Mouse (Mus musculus) midbrain, embryonic 12.5 days (tissue): ENCODE data around the gene Ppp1r1b. TPM values are rescaled to one million over a fixed set of nuclear protein-coding genes. Genes with fewer than 3 reads are reported as not detected.

Experiments used
- ATAC-seq: fragments of 200-750 bp; cut with Nextera tagmentation; 2 replicates; pipeline ENCODE4 v1.8.0; 2017; ENCODE audit warnings: low read depth, moderate TSS enrichment, moderate library complexity; ENCODE audit not compliant: low FRiP score
- H3K27ac ChIP-seq: fragments of 300-500 bp; sonication (generic); replicated peaks from 2 replicates; pipeline ENCODE4 v1.5.1; 2016; ENCODE audit warnings: mild to moderate bottlenecking
- H3K27me3 ChIP-seq: fragments of 300-500 bp; sonication (generic); 2 replicates; pipeline ENCODE4 v1.6.1; 2016; ENCODE audit warnings: mild to moderate bottlenecking
- H3K36me3 ChIP-seq: fragments of 300-500 bp; sonication (generic); 2 replicates; pipeline ENCODE4 v1.6.1; 2016
- H3K4me1 ChIP-seq: fragments of 300-500 bp; sonication (generic); 2 replicates; pipeline ENCODE4 v1.6.1; 2016
- H3K4me2 ChIP-seq: fragments of 300-500 bp; sonication (generic); replicated peaks from 2 replicates; pipeline ENCODE4 v1.6.1; 2016; ENCODE audit warnings: mild to moderate bottlenecking, moderate library complexity
- H3K4me3 ChIP-seq: fragments of 300-500 bp; sonication (generic); 2 replicates; pipeline ENCODE4 v1.5.1; 2016; ENCODE audit warnings: mild to moderate bottlenecking
- H3K9ac ChIP-seq: fragments of 300-500 bp; sonication (generic); replicated peaks from 2 replicates; pipeline ENCODE4 v1.6.1; 2016; ENCODE audit warnings: mild to moderate bottlenecking, moderate library complexity
- H3K9me3 ChIP-seq: fragments of 300-500 bp; sonication (generic); 2 replicates; pipeline ENCODE4 v1.6.1; 2016; ENCODE audit warnings: mild to moderate bottlenecking
- WGBS: fragments of 180-500 bp; shearing (Covaris S2); methylation state at CpG from one replicate; pipeline ENCODE4 v1.1.7; 2016; 5-methylcytosine and 5-hydroxymethylcytosine counted together
- polyA plus RNA-seq: library from polyadenylated mRNA; unstranded; fragments of >200 nt; fragmentation: Nextera tagmentation; extraction: Ambion mirVana; gene quantifications from 2 replicates; pipeline ENCODE4 v1.2.1, GENCODE M21; 2016

Ppp1r1b gene
- polyA plus RNA-seq = 1.2 and 1.4 TPM in 2 replicates

GRCm38 (mm10) chr11:98348083-98348961, at the start of gene Ppp1r1b:
Gene Ppp1r1b, plus strand, starts transcription at chr11:98348404.
- peaks cover 20% of the 10 kb centered on the region for H3K4me1 ChIP-seq
- H3K36me3 ChIP-seq = no peaks in the 10 kb centered on the region
- H3K9ac ChIP-seq = peak within 1 kb of the TSS; percentile 62
- H3K4me2 ChIP-seq = peak within 1 kb of the TSS; percentile 95
- H3K4me3 ChIP-seq = peak within 1 kb of the TSS; percentile 51
- peak; percentile 54; the same call in 1 of the 2 replicates for ATAC-seq
- under 1% methylated on average over 55 of the region's 55 CpGs for WGBS
- peaks cover 97% of the 10 kb centered on the region for H3K27me3 ChIP-seq
- no peaks in the 10 kb centered on the region for H3K9me3 ChIP-seq
- no peak within 1 kb of the TSS for H3K27ac ChIP-seq

- Histone ChIP-seq H3K9me3 (no peaks in the 10 kb centered on the region), H3K4me3 (no peak overlapping the region), H3K4me2 (peak overlapping the region; percentile 25), H3K9ac (no peak overlapping the region), H3K27ac (no peak overlapping the region), H3K27me3 (peaks cover 55% of the 10 kb centered on the region), H3K36me3 (no peaks in the 10 kb centered on the region), H3K4me1 (peaks cover 40% of the 10 kb centered on the region)
- 4% methylated on average over 10 of the region's 10 CpGs for WGBS
- ATAC-seq = no peak
These were observed 49.6 kb upstream of the Ppp1r1b start for GRCm38 (mm10) chr11:98298484-98299205.

- no peaks in the 10 kb centered on the region for H3K36me3 ChIP-seq
- peaks cover 94% of the 10 kb centered on the region for H3K27me3 ChIP-seq
- no peak overlapping the region for H3K4me3 ChIP-seq
- 0 out of 2 replicates have a peak, but pooled peaks cover 3% of the 10 kb centered on the region for H3K4me1 ChIP-seq
- WGBS = 2% methylated on average over 26 of the region's 26 CpGs
- H3K9ac ChIP-seq = no peak overlapping the region
- no peaks in the 10 kb centered on the region for H3K9me3 ChIP-seq
- no peak overlapping the region for H3K27ac ChIP-seq
- peak overlapping the region; percentile 17; the same call in 1 of the 2 replicates for H3K4me2 ChIP-seq
- no peak for ATAC-seq
These were observed 34.3 kb upstream of the Ppp1r1b start for GRCm38 (mm10) chr11:98313790-98314323.

GRCm38 (mm10) chr11:98317479-98317878, 30.7 kb upstream of the Ppp1r1b start:
- ATAC-seq = no peak
- Histone ChIP-seq H3K9me3 (no peaks in the 10 kb centered on the region), H3K36me3 (no peaks in the 10 kb centered on the region), H3K9ac (no peak overlapping the region), H3K27ac (no peak overlapping the region), H3K4me3 (no peak overlapping the region), H3K27me3 (peaks cover 98% of the 10 kb centered on the region), H3K4me1 (0 out of 2 replicates have a peak, but pooled peaks cover 7% of the 10 kb centered on the region), H3K4me2 (no peak overlapping the region)
- 3% methylated on average over 7 of the region's 7 CpGs for WGBS

- no peak for ATAC-seq
- no peak overlapping the region for H3K27ac ChIP-seq
- H3K9me3 ChIP-seq = no peaks in the 10 kb centered on the region
- no peaks in the 10 kb centered on the region for H3K36me3 ChIP-seq
- 0 out of 2 replicates have a peak, but pooled peaks cover 7% of the 10 kb centered on the region for H3K4me1 ChIP-seq
- H3K9ac ChIP-seq = no peak overlapping the region
- H3K4me3 ChIP-seq = no peak overlapping the region
- no peak overlapping the region for H3K4me2 ChIP-seq
- H3K27me3 ChIP-seq = peaks cover 100% of the 10 kb centered on the region
- WGBS = 2% methylated on average over 14 of the region's 14 CpGs
These were observed 29.6 kb upstream of the Ppp1r1b start for GRCm38 (mm10) chr11:98318421-98319116.

GRCm38 (mm10) chr11:98319120-98319519, 29.1 kb upstream of the Ppp1r1b start:
- ATAC-seq = no peak
- no peak overlapping the region for H3K27ac ChIP-seq

GRCm38 (mm10) chr11:98319544-98319943, 28.7 kb upstream of the Ppp1r1b start:
- 0 out of 2 replicates have a peak, but pooled peaks cover 4% of the 10 kb centered on the region for H3K4me1 ChIP-seq
- WGBS = 18% methylated on average over 4 of the region's 4 CpGs
- H3K4me3 ChIP-seq = no peak overlapping the region
- no peak overlapping the region for H3K27ac ChIP-seq
- no peak for ATAC-seq
- H3K9ac ChIP-seq = no peak overlapping the region
- H3K4me2 ChIP-seq = no peak overlapping the region
- H3K9me3 ChIP-seq = no peaks in the 10 kb centered on the region
- peaks cover 100% of the 10 kb centered on the region for H3K27me3 ChIP-seq
- H3K36me3 ChIP-seq = no peaks in the 10 kb centered on the region

More at GRCm38 (mm10) chr11:98319120-98319519, 29.1 kb upstream of the Ppp1r1b start:
- Histone ChIP-seq H3K27me3 (peaks cover 100% of the 10 kb centered on the region), H3K4me3 (no peak overlapping the region), H3K4me2 (no peak overlapping the region), H3K4me1 (0 out of 2 replicates have a peak, but pooled peaks cover 4% of the 10 kb centered on the region), H3K36me3 (no peaks in the 10 kb centered on the region), H3K9me3 (no peaks in the 10 kb centered on the region), H3K9ac (no peak overlapping the region)
- WGBS = 1% methylated on average over 15 of the region's 15 CpGs

GRCm38 (mm10) chr11:98319944-98320343, 28.3 kb upstream of the Ppp1r1b start:
- ATAC-seq = no peak
- no peak overlapping the region for H3K4me2 ChIP-seq
- H3K36me3 ChIP-seq = no peaks in the 10 kb centered on the region
- WGBS = 0% methylated on average over 2 of the region's 2 CpGs
- peaks cover 100% of the 10 kb centered on the region for H3K27me3 ChIP-seq
- no peak overlapping the region for H3K4me3 ChIP-seq
- H3K4me1 ChIP-seq = 0 out of 2 replicates have a peak, but pooled peaks cover 4% of the 10 kb centered on the region
- no peak overlapping the region for H3K27ac ChIP-seq
- H3K9me3 ChIP-seq = no peaks in the 10 kb centered on the region
- H3K9ac ChIP-seq = no peak overlapping the region

GRCm38 (mm10) chr11:98320381-98320780, 27.8 kb upstream of the Ppp1r1b start:
- Histone ChIP-seq H3K9ac (no peak overlapping the region), H3K27me3 (peaks cover 100% of the 10 kb centered on the region), H3K4me1 (0 out of 2 replicates have a peak, but pooled peaks cover 4% of the 10 kb centered on the region), H3K36me3 (no peaks in the 10 kb centered on the region), H3K4me3 (no peak overlapping the region), H3K4me2 (no peak overlapping the region), H3K27ac (no peak overlapping the region), H3K9me3 (no peaks in the 10 kb centered on the region)
- WGBS = 8% methylated on average over 12 of the region's 12 CpGs
- no peak for ATAC-seq

- no peak for ATAC-seq
- H3K27ac ChIP-seq = no peak overlapping the region
These were observed 27.2 kb upstream of the Ppp1r1b start for GRCm38 (mm10) chr11:98320806-98321676.

GRCm38 (mm10) chr11:98321677-98322003, 26.6 kb upstream of the Ppp1r1b start:
- Histone ChIP-seq H3K36me3 (no peaks in the 10 kb centered on the region), H3K9ac (no peak overlapping the region), H3K9me3 (no peaks in the 10 kb centered on the region), H3K27ac (no peak overlapping the region), H3K4me3 (no peak overlapping the region), H3K27me3 (peaks cover 98% of the 10 kb centered on the region), H3K4me1 (peaks cover 5% of the 10 kb centered on the region), H3K4me2 (no peak overlapping the region)
- 11% methylated on average over 5 of the region's 5 CpGs for WGBS
- ATAC-seq = no peak

More at GRCm38 (mm10) chr11:98320806-98321676, 27.2 kb upstream of the Ppp1r1b start:
- peaks cover 100% of the 10 kb centered on the region for H3K27me3 ChIP-seq
- no peaks in the 10 kb centered on the region for H3K36me3 ChIP-seq
- no peak overlapping the region for H3K9ac ChIP-seq
- H3K9me3 ChIP-seq = no peaks in the 10 kb centered on the region
- H3K4me1 ChIP-seq = 0 out of 2 replicates have a peak, but pooled peaks cover 4% of the 10 kb centered on the region
- H3K4me2 ChIP-seq = no peak overlapping the region
- H3K4me3 ChIP-seq = no peak overlapping the region
- under 1% methylated on average over 30 of the region's 30 CpGs for WGBS
